In genomic region chr2:52858529-52859465, GRCm38 (mm10) we compare ENCODE assay signal across 8 mouse cellular contexts. TPM values are rescaled to one million over a fixed set of nuclear protein-coding genes. Genes with fewer than 3 reads are reported as not detected.
DNase-seq lines count a peak whose midpoint lies in the region; ATAC-seq lines count a peak whose summit lies in the region.

No protein-coding gene starts in this region.

- H3K9ac ChIP-seq in hindbrain, embryonic 12.5 days = peak overlapping the region; percentile 93

- H3K27ac ChIP-seq in hindbrain, embryonic 12.5 days = peak overlapping the region; percentile 92

- peak; percentile 53 for DNase-seq in ZHBTc4 (ENCODE audit: low read depth, low spot score)
- DNase-seq in cerebellum, adult 8-10 months = peak; percentile 48
- DNase-seq in frontal cortex, postnatal 36 days (ENCODE audit: low spot score in 2 of 2) = peak; percentile 24 to 40
- peak; percentile 30 to 42 for DNase-seq in layer of hippocampus, postnatal 36 days
- DNase-seq in right cerebral cortex, postnatal 4 days = peak; percentile 52
- no peak for DNase-seq in c-Kit-positive CD71-positive TER-119-positive erythroid progenitor cells, embryonic 14.5 days (ENCODE audit: low spot score)

- no peaks in the 10 kb centered on the region; the same call in 1 of the 2 replicates for H3K27me3 ChIP-seq in hindbrain, embryonic 12.5 days

- H3K4me3 ChIP-seq in hindbrain, embryonic 12.5 days = peak overlapping the region; percentile 96

- ATAC-seq in hindbrain, embryonic 12.5 days (ENCODE audit: low FRiP score) = peak; percentile 44
- peak; percentile 33 for ATAC-seq in megakaryocyte, adult 5-6 weeks (ENCODE audit: poor library complexity, severe bottlenecking)

- H3K9me3 ChIP-seq in hindbrain, embryonic 12.5 days (replicated peaks) = no peaks in the 10 kb centered on the region

- WGBS in hindbrain, embryonic 12.5 days = under 1% methylated on average over 46 of the region's 46 CpGs

- H3K4me2 ChIP-seq in hindbrain, embryonic 12.5 days (replicated peaks) = peak overlapping the region; percentile 90

- no peaks in the 10 kb centered on the region for H3K36me3 ChIP-seq in hindbrain, embryonic 12.5 days

- H3K4me1 ChIP-seq in hindbrain, embryonic 12.5 days = peaks cover 37% of the 10 kb centered on the region

RNA-seq across cellular contexts. Expression of gene Fmnl2, which starts 1.1 kb away (rescaled TPM):
- polyA plus RNA-seq in hindbrain, embryonic 12.5 days (2016; fragmentation: Nextera tagmentation; extraction: Ambion mirVana) = 14.2 and 15.1 TPM in 2 replicates
- 10 to 100 TPM; 42.9 to 47.5 TPM for total RNA-seq in layer of hippocampus, postnatal 36 days (2021)
- 11.3 and 14.5 TPM in 2 replicates for total RNA-seq in megakaryocyte, adult 5-6 weeks (2015)
- total RNA-seq in megakaryocyte, adult 5-6 weeks (2017) = 8.2 and 8.4 TPM in 2 replicates
